Mouse (Mus musculus) liver, embryonic 14.5 days (tissue): ENCODE results near the gene Wdr34. TPM values are rescaled to one million over a fixed set of nuclear protein-coding genes. Genes with fewer than 3 reads are reported as not detected.

Experiments
- ATAC-seq: fragments of 200-750 bp; cut with Nextera tagmentation; 2 replicates; pipeline ENCODE4 v1.8.0; 2017; ENCODE audit warnings: moderate number of reproducible peaks, mild to moderate bottlenecking, moderate library complexity; ENCODE audit not compliant: insufficient read depth
- DNase-seq, 3 experiments: peaks; one replicate each; pipeline ENCODE4 v3.0.0-alpha.2; 2012 to 2013; ENCODE audit warnings: low read depth in 3 of 3, low spot score in 3 of 3
- H3K27ac ChIP-seq: fragments of 300-500 bp; sonication (generic); 2 replicates; pipeline ENCODE4 v1.5.1; 2014; ENCODE audit warnings: moderate library complexity, mild to moderate bottlenecking, control low read depth, inconsistent platforms
- H3K27me3 ChIP-seq: fragments of 300-500 bp; sonication (generic); 2 replicates; pipeline ENCODE4 v1.6.1; 2014; ENCODE audit warnings: mild to moderate bottlenecking, low read length, moderate library complexity; ENCODE audit not compliant: control insufficient read depth, insufficient read depth
- H3K36me3 ChIP-seq: fragments of 300-500 bp; sonication (generic); replicated peaks from 2 replicates; pipeline ENCODE4 v1.6.1; 2014; ENCODE audit warnings: low read depth; ENCODE audit not compliant: control insufficient read depth, insufficient read depth
- H3K4me1 ChIP-seq, 2 experiments: fragments of 200-500 bp in 1 of 2; fragments of 300-500 bp in 1 of 2; sonication (generic) in 1 of 2; replicated peaks; 2 replicates each; pipeline ENCODE4 v1.6.1; 2012 to 2014; ENCODE audit warnings: antibody characterized with exemption in 1 of 2, inconsistent platforms in 1 of 2, low read length in 1 of 2; ENCODE audit not compliant: control insufficient read depth in 2 of 2, insufficient read depth in 2 of 2
- H3K4me2 ChIP-seq: fragments of 300-500 bp; sonication (generic); 2 replicates; pipeline ENCODE4 v1.6.1; 2014; ENCODE audit warnings: low read depth, mild to moderate bottlenecking, control low read depth, moderate library complexity
- H3K4me3 ChIP-seq, 2 experiments: fragments of 200-500 bp in 1 of 2; fragments of 300-500 bp in 1 of 2; sonication (generic) in 1 of 2; 2 replicates each; pipeline ENCODE4 v1.5.1; 2012 to 2014; ENCODE audit warnings: low read depth in 2 of 2, low read length in 2 of 2, mild to moderate bottlenecking in 2 of 2, control low read depth in 1 of 2, inconsistent platforms in 1 of 2, moderate library complexity in 1 of 2; ENCODE audit not compliant: insufficient read depth in 1 of 2
- H3K9ac ChIP-seq: fragments of 300-500 bp; sonication (generic); replicated peaks from 2 replicates; pipeline ENCODE4 v1.6.1; 2014; ENCODE audit warnings: mild to moderate bottlenecking, control low read depth, moderate library complexity
- H3K9me3 ChIP-seq: fragments of 300-500 bp; sonication (generic); 2 replicates; pipeline ENCODE4 v1.6.1; 2016; ENCODE audit warnings: low read length, mixed read lengths; ENCODE audit not compliant: control insufficient read depth
- CTCF ChIP-seq: IDR thresholded peaks from 2 replicates; pipeline ENCODE4 v1.5.1; 2016; ENCODE audit warnings: antibody characterized with exemption, low read depth, control low read depth
- EP300 ChIP-seq: IDR thresholded peaks from 2 replicates; pipeline ENCODE4 v1.6.1; 2016; ENCODE audit warnings: antibody characterized with exemption, low read depth
- WGBS: fragments of 180-500 bp; shearing (Covaris S2); extraction: QIAGEN DNeasy Blood & Tissue Kit; methylation state at CpG from one replicate; pipeline ENCODE4 v1.1.7; 2014; ENCODE audit not compliant: insufficient replicate concordance; 5-methylcytosine and 5-hydroxymethylcytosine counted together
- polyA plus RNA-seq, 2 experiments: library from polyadenylated mRNA; depleted of rRNA in 1 of 2; stranded (reverse) in 1 of 2; unstranded in 1 of 2; fragments of >200 nt; fragmentation: Nextera tagmentation in 1 of 2; extraction: Ambion mirVana in 1 of 2; gene quantifications; 2 replicates each; pipeline versions ENCODE4 v1.2.1 to v1.2.3; 2012 to 2014

Gene Wdr34
- polyA plus RNA-seq, 2 experiments: 5.6 to 6.8 TPM

- Histone ChIP-seq H3K9ac (peak overlapping the region; percentile 94), H3K27me3 (no peaks in the 10 kb centered on the region), H3K27ac (peak overlapping the region; percentile 85), H3K9me3 (no peaks in the 10 kb centered on the region), H3K4me1 (peaks cover 20 to 27% of the 10 kb centered on the region in 2 experiments), H3K4me3 (peak overlapping the region; percentile 93 to 100), H3K4me2 (peak overlapping the region; percentile 97), H3K36me3 (peaks cover 28% of the 10 kb centered on the region)
- DNase-seq: no peak
- WGBS: under 1% methylated on average over 62 of the region's 69 CpGs
- no peak for TF ChIP-seq EP300
- no peak for TF ChIP-seq CTCF
- peak; percentile 0; the same call in 1 of the 2 replicates for ATAC-seq
Observed at GRCm38 (mm10) chr2:30067031-30067888, 18.6 kb upstream of the Wdr34 start.

DNA sequence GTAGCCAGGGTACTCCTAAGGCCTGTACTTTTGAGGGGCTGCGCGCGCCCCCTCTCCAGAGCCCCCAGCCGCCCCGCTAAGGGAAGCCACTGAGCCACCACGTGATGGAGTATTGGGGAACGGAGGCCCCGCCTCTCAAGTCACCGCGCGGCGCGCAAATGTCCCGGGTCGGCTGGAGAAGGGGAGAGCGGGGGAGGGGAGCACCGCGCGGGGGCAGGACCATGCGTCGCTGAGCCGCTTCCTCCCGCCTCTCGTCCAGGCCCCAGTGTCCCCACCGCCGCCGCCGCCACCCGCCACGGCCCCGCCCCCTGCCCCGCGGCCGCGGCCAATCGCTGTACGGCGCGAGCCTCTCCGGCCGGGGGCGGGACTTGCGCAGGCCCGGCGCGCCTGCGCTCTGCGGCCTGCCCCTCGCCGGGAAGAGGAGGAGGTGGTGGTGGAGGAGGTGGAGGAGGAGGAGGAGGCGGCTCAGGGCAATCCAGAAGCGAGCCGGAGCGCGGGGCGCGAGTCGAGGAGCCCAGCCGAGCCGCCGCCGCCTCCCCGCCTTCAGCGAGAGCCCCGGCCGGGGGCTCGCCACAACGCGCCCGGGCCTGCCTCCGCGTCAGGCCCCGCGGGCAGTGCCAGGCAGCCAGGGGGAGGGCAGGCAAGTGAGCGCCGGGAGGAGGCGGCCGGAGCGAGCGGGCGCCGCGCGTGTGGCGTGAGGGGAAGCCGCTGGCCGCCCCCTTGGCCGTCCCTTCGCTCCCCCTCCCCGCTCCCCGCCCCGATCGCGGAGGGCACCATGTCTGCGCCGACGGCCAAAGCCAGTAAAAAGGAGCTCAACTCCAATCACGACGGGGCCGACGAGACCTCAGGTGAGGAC lies 17.6 kb upstream of the Wdr34 start:
- peaks cover 23 to 27% of the 10 kb centered on the region in 2 experiments for H3K4me1 ChIP-seq
- peak overlapping the region; percentile 94 for H3K9ac ChIP-seq
- H3K4me3 ChIP-seq: peak overlapping the region; percentile 93 to 100
- no peaks in the 10 kb centered on the region for H3K27me3 ChIP-seq
- WGBS: under 1% methylated on average over 67 of the region's 101 CpGs
- DNase-seq (peak; percentile 83 to 89 (median 87)), ATAC-seq (peak; percentile 90)
- peak overlapping the region; percentile 85 for H3K27ac ChIP-seq
- H3K4me2 ChIP-seq: peak overlapping the region; percentile 97
- no peak for TF ChIP-seq CTCF
- H3K9me3 ChIP-seq: no peaks in the 10 kb centered on the region
- H3K36me3 ChIP-seq: peaks cover 28% of the 10 kb centered on the region

- H3K4me1 ChIP-seq: peaks cover 24 to 27% of the 10 kb centered on the region in 2 experiments
- peak overlapping the region in 1 of 2 experiments; percentile 79; a peak in 2 of 4 replicates for H3K4me3 ChIP-seq
- no peaks in the 10 kb centered on the region for H3K27me3 ChIP-seq
- H3K36me3 ChIP-seq: peaks cover 13% of the 10 kb centered on the region
- ATAC-seq (no peak), DNase-seq (no peak)
- no peaks in the 10 kb centered on the region for H3K9me3 ChIP-seq
- TF ChIP-seq CTCF (no peak), EP300 (no peak)
- peak overlapping the region; percentile 7 for H3K9ac ChIP-seq
- H3K27ac ChIP-seq: peak overlapping the region; percentile 6
- H3K4me2 ChIP-seq: peak overlapping the region; percentile 98
- 5% methylated on average over 3 of the region's 3 CpGs for WGBS
Observed at GRCm38 (mm10) chr2:30064298-30064697, 15.6 kb upstream of the Wdr34 start.

GRCm38 (mm10) chr2:30063791-30064190 lies 15.1 kb upstream of the Wdr34 start:
- Histone ChIP-seq H3K9me3 (no peaks in the 10 kb centered on the region), H3K4me3 (peak overlapping the region; percentile 79 to 85)
- WGBS: 2% methylated on average over 2 of the region's 3 CpGs

More at GRCm38 (mm10) chr2:30063791-30064190, 15.1 kb upstream of the Wdr34 start:
- ATAC-seq: no peak
- H3K27me3 ChIP-seq: no peaks in the 10 kb centered on the region
- H3K36me3 ChIP-seq: peaks cover 9% of the 10 kb centered on the region
- H3K9ac ChIP-seq: peak overlapping the region; percentile 87
- H3K4me1 ChIP-seq: peaks cover 24 to 27% of the 10 kb centered on the region in 2 experiments
- H3K27ac ChIP-seq: peak overlapping the region; percentile 65
- no peak for DNase-seq
- peak overlapping the region; percentile 98 for H3K4me2 ChIP-seq
- TF ChIP-seq EP300 (no peak), CTCF (no peak)
